Mouse (Mus musculus): ENCODE measurements at regions not wholly inside any gene's neighbourhood (a gene's known extent, or its start where the extent isn't known, plus 50 kb on each side); places are given as distances from the start of the nearest gene placed in this dataset.

DNA sequence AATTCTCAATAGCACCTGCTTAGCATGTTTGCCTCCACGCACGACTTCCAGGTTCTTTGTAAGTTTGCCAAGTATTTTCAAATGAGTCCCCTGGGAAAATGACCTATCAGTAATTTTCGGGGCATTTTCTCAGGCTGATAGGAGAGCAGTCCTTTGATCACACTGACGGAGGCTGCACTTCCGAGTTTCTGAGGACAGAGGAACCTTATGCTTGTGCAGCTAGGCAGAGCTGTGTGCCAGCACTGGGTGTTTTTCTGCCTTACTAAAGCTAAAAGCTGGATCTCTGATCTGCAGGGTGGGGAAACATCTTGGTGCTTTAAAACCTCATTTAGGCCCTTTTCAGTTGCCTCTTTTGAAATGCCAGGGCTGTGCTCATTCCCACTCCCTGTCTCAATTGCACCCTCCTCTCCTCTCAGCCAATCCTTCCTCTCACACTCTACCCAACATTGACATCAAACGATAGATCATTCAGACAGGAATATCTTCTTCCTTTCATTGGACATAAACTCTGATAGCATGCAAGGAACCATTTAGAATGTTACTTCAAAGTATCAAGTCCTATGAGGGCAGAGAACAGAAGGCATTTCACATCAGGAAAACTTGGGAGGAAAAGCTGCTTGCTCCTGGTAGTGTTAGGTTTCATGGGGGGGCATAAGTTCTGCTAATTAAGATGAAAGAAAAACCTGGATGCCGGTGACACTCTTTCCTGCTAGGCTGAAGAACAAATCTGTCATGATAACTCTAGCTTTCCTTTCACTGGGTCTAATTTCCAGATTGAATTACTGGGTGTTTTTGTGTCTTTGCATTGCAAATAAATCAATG, 95.3 kb downstream of the Lurap1l start:
- no peak for DNase-seq

DNA sequence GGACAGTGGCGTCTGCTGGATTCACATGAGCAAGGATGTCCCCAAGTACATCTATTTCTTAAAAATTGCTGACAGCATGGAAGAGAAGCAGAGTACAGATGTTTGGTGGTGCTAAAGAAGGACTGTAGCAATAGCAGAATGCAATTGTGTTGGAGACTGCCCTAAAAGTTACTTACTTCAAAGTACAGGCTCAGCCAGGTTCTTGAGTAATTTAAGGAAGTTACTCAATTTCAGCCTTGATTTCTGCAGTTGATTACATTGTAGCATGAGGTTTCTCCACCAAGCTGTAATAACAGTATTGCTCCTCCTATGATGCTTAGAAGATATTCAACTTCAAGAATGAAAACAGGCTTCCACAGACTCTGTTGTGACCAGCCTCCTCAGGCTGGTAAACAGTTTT, 96.1 kb downstream of the Lurap1l start:
- DNase-seq = no peak

DNA sequence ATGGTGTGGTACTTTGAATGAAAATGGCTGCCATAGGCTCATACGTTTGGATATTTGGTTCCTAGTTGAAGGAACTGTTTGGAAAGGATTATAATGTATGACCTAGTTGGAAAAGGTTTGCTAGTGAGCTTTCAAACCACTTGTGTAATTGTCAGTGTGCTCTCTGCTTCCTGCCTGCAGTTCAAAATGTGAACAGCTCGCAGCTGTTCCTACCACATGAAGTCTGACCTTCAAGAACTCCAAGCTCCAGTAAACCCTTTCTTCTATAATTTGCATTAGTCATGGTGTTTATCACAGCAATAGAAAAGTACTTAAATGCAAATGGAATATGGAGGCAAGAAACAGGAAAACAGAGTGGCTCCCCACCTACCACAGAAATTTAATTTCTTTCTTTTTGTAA, 111.4 kb downstream of the Lurap1l start:
- DNase-seq = no peak

DNA sequence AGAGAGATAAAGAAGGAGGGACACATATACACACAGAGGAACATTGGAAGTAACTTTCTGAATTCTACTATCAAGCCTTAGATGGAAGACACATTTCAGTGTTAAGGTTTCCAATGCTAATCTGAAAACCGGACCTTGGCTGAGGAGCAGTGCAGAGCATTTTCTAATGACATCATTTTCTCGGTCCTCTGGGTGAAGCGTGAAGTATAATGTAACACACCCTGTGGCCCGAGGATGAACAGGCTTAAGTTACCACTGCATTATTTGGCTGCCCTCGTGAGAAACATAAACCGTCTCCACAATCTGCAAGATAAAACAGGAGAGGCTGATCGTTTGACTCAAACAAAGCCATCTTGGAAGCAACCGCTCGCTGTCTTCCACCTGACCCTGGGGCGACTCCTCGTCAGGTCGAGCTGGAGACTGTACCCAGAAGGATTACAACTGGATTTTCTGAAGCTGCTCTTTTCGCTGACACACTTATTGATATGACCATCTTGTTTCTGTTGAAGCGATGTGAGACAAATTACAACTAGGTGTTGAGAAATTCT, 113.1 kb downstream of the Lurap1l start:
- no peak for DNase-seq

DNA sequence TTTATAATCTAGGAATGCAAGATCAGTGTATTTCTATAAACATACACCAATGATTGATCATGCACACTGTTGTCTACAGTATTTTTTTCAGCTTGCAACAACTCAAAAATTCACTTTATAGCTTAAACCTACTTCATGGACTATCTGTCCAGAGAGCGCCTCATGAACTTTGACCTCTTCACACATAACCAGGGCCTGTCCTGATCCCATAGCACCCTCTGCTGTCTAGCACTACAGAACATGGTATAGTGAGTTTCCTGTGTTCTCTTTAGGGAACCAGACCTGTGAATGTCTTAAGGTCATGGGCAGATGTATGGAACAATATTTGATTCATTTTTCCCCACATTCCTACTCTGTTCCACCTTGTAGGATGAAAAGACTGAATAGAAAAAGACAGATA, 117.1 kb downstream of the Lurap1l start:
- peak in 1 of 2 experiments; percentile 8 for DNase-seq

DNA sequence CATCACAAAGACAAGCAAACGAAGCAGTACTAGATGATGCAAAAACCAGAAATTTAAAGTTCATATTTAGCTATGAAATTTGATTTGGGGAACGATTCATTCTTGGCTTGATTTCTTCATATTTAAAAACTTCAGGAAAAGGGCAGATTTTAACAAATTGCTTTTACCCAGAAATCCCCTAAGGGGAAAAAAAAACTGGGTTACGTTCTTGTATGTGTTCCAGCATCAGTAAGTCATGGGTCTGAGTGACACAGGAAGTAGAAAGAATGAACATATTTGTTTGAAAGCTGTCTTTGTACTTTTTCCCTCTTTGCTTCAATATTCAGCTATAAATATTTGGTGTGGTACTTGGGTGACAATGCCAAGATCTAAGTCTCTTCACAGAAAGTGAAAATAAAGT, 120.2 kb downstream of the Lurap1l start:
- DNase-seq = no peak

DNA sequence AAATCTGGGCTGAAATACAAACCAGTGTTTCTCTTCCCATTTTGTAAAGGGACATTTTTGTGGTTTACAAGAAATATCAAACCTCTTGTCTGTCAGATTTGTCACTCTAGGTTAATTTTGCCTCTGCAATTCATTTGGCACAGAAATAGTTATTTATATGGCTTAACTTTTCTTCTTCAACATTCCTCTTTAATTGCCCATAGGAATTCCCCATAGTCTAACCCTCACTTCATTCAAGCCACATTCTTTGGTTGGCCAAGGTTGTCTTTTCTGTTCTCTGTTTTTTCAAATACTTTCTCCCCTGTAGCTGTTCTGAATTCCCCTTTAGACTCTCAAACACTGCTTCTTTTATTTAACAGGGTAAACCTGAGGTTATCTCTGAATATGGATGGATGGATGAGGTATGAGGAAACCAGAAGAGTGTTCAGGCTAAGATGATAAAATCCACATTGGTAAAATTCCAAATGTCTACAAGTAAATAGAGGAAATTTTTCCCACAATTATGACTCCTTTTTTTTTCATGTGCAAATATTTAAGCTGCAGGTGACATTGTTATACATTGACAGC, 127.0 kb downstream of the Lurap1l start:
- DNase-seq = no peak

DNA sequence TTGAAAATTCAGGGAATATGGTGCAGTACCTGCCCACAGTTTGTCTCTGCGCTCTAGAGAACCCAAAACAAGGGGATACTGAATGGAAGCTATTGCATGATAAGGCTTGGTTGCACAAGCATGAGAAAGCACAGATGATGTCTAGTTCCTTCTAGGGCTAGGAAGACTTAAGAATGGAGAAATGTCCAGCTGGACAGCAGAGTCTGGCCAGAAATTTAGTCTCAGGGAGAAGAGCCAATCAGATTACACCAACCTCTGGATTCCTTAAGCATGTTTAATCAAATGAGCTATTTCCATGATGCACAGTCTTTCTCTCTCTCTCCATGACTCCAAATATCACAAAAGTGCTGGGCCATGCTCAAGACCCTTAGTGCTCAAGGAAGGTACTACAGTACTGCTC, 147.8 kb downstream of the Lurap1l start:
- no peak for DNase-seq

DNA sequence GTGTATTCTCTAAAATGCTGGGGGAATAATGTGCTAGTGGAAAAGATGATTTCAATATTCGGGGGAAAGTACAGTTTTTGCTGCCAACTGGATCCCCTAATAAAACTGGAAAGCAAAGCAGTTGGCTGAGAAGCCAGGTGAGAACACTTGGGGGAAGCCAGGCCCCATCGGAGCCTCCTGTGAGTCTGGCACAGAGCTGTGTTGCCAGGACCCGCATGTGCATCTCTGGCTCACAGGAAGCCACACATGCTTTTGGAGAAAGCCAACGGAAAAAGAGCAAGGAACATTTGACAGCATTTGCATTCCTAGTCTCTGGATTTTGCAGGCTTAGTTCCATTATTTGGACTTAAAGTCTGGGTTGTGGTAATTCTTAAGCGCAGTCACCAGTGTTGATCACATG, 148.4 kb downstream of the Lurap1l start:
- no peak for DNase-seq

DNA sequence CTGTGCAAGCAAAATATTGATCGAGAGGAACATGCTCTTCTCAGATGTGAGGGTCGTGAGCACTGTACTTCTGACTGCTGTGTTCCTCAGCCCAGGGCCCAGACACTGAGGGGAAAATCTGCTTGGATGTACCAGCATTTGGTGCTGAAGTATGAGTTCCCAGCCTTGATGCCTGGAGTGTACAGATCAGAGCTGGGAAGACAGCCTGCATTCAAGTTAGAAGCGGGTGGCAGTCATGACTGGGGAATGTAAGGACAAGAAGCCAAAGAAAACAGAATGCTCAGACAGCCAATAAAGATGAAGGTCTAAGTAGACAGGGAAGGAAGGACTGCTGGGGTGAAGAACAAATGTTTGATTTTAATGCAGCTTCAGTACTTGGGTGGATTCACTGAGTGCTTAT, 148.9 kb downstream of the Lurap1l start:
- DNase-seq = no peak

DNA sequence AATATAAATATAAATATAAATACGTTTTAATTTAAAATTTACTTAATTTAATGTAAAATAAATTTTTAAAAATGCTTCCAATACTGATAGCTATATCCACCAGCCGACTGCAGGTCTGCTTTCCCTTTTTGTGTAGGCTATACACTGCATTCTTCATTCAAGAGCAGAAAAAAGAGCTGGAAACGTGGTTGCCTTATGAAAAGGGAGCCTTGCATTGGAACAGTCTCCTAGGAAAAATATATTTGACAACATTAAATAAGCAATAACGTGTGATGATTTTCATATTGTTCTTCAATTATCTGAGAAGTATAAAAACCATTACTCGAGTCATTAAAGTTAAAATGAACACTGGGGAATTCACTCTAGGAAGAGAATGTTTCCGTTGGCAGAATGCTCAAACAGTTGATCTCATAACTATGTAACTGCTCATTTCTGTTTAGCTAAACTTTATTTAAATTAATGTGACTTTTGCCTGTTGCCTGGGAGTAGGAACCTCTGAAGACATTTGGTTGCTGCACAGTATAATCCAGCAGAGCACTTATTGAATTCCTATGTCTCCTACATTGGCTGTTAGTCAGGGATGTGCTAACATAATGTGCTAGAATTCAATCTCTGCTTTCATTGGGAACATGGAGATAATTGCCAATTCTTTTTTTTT, 172.0 kb downstream of the Lurap1l start:
- DNase-seq = no peak

DNA sequence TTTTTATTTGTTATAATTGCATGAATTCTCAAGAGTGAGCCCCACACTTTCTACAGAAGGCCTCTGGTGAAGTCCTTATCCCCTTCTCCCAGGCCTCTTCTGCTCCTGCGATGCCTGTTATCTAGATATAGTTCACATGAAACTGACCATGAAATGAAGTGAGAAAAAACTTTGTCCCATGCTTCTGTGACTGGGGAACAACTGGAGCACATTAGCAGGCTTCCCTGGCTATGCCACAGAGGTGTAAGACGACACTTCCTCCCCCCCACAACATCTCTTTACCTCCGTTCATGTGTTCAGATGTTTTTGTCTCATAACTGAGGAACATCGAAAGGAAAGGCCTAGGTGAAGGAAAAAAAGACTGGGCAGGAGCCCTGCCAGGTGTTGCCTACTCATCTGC, 174.7 kb downstream of the Lurap1l start:
- no peak for DNase-seq

DNA sequence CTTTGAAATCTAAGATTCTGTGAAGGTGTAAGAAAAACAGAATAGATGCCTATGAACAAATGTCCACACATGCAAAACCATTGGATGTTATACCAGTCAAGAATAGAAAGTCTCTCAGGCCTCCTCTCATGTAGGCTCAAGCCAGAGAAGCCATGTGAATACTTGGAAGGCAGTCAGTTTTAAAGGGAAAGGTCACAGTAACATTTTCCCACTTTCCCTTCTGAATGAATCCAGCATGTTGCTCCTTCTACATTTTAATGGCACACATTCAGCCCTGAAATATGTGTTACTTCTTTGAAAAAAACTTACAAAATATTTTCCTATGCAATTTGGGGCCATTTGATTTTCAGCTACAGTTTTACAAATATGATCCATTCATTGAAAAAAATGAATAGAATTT, 186.1 kb downstream of the Lurap1l start:
- no peak for DNase-seq

DNA sequence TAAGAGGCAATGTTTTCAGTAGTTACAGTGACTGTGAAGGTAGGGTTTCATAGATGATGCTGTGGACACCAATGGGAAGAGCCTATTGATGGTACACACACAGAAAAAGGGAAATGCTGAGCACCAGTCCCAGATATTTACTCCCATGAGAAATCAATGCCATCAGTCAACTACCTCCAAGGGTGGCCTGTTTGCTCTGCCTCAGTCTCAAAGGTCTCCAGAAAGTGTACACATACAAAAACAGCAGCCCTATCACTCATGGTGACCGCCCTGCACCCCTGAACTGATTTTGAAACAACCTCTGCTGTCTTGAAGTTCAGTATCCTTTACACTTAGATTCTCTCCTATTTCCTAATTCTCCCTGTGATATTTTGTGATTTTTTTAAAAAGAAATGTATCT, 187.2 kb downstream of the Lurap1l start:
- no peak for DNase-seq

DNA sequence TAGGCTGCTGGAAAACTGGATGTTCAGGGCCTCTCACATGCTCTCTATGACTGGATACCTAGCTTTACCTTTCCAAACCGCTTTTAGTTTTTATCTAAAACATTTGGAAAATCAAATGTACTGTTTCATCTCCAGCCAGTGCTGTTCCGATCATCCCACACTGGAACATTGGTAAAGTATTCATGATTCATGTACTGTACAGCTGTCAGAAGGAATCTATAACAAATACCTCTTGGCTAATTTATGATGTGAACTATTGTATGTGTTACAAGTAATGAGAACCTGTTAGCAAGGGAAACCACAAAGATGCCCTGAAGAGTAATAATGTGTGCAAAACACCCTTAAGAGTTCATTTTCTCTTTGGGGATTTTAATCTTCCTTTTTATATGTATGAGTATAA, 190.6 kb downstream of the Lurap1l start:
- no peak for DNase-seq

DNA sequence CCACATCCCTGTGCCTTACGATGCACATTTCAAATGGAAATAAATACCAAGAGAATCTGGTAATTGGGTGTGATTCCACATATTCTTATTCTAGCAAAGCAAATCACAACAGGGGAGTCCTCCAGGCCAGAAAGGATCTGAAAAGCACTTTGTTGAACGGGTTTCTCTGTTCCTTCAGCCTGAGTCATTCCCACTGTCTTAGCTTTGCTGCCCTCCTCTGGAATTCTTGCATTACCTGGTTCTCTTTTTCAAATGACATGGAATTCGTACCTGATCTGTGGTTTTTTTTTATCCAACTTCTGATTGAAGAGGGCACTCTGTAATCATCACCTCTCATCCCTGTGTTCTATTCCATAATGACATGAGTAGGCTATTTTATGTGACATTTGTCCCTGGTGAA, 200.9 kb downstream of the Lurap1l start:
- no peak for DNase-seq

DNA sequence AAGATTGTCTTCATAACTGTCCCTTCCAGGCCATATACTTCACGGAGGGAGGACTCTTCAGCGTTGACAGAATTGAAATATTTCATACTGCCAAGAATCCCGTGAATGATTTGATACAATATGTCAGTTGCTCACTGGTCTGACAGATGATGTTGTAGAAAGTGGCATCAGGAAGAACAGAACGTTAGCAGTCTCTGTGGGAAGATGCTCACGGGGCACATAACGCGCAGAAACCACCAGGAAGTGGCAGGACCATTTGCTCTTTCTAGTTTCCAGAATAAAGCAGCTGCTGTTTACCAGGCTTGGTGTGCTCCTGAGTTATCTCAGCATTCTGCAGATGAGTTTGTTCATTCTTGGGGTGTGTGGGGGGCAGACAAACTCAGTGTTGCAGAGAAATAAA, 206.0 kb downstream of the Lurap1l start:
- no peak for DNase-seq

DNA sequence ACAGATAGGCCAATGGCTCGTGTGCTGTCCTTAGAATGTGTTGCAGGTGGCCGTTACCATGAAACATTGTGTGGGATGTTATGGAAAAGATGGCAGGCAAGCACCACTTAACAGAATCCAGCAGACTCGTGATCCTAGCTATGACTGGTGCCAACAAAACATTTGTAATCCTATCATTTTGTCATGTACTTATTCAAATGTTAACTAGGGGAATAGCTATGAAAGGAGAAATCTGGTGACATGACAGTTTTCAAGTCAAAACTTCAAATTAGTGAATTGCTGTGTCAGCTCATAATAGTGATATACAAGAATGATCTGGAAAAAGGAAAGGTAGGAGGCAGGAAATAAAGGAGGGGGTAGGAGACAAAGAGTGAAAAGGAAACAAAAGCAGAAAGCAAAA, 213.7 kb downstream of the Lurap1l start:
- no peak for DNase-seq

DNA sequence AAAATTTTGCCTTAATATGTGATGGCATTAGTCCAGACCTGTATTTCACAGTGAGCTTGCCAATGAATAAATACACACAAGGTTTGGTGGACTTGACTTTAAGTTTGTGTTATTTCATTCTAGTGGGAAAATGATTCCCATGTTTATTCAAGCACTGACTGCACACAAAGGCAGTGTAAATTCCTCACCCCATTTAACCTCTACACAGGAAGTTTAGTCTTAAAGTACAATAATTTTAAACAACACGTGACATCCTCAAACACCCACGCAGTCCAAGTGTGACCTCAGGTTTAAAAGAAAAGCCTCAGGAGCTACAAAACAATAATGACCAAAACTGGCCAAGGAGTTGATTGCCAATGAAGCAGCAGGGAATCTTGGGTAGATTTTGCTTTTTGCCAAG, 219.4 kb downstream of the Lurap1l start:
- peak in 1 of 2 experiments; percentile 2 for DNase-seq

DNA sequence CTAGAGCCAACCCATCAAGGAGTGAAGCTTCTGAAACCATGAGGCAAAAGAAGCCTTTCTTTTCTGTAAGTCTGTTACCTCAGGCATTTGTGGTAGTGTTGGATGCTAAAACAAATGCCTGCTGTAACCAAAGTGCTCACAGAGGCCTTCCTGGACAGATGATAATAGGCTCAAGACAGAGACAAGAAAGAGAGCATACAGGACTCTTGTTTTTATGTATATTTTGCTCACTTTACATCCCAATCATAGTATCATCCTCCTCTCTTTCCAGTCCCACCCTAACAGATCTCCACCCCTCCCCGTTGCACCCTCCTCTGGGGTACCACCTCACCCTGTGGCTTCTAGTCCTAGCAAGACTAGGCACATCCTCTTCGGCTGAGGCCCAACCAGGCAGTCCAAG, 262.7 kb downstream of the Lurap1l start:
- DNase-seq = no peak

DNA sequence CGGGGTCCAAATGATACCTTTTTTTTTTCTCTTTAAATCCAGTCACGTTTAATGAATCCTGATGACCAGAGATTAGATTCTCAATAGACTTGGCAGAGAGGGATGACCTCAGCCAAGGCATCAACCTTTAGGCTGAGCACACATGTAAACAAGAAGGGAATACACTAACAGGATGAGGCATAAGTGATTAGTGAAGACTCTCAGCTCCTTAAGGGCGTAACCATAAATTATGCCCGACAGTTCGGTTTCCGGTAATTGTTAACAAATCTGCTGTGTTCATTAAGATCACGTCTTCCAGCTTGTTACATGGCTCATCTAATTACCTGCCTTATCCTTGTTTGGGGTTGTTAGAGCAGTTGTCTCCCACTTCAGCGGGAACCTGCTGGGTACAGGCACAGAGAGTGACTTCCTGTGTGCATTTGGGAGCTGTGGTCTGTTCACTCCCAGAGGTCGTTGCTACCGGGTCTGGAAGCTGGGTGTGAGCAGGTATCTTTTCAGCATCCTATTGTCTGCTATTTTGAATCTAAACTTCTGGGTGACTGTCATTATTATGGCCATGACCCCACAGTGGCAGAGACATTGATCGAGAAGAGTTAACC, 265.1 kb downstream of the Mpdz start:
- DNase-seq = peak; percentile 5 to 49

DNA sequence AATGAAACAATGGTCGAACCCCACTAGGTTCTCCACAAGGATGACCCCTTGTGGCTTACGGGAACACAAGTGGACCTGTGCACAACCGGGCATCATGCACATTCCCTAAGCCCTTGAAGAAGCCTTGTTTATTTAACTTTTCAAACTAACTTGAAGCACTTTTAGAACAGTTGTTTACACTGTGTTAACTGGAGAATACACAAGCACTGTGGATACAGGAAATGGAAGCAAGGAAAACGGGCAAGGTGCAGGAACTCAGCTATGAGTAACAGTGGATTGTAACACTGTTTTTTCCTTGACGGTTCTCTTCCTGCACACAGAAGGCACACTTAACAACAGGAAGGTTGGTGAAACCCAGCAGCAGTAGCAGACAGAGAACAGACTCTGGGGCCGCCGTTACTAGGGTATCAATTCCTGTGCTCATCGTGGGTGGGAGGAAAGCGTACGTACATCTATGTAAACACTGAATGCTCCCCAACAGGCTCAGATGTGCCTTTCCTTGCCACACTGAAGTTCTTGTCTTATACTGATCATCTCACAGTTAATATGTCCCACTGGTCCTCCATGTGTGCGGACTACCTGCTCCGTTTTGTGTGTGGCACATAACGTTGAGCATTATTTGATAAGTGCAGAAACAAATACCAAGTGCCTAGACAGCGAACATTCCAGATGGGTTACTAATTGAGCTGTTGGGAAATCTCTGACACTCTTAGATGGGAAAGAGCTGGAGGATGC, 264.4 kb downstream of the Mpdz start:
- DNase-seq = peak in 1 of 2 experiments; percentile 2

DNA sequence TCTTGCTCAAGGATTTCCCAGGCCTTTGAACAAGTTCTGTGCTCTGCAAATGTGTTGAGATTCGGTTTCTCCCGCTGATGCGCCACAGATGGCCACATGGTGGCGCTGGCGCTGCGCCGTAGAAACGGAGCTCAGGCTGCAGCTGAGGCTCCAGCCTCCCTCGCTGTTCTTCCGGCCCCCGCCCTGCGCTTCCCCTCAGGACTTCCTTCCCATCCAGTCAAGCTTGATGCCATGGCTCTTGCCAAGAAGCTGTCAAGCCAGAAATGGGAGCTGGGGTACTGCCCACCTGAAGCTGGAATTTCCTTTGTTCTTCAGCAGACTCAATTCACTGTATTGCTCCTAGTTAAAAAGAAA, 263.9 kb downstream of the Mpdz start:
- DNase-seq = peak; percentile 90 to 95
